Mouse (Mus musculus): ENCODE measurements around the gene Pbx1. TPM values are rescaled to one million over a fixed set of nuclear protein-coding genes. Genes with fewer than 3 reads are reported as not detected.

Pbx1 gene
- polyA plus RNA-seq, 1 experiment from 2014 or later = 34.4 TPM

GRCm38 (mm10) chr1:168138669-168139068, 293.4 kb downstream of the Pbx1 start:
- Histone ChIP-seq H3K36me3 (no peaks in the 10 kb centered on the region), H3K27ac (replicated peaks) (peak overlapping the region; percentile 33; the same call in 1 of the 2 replicates), H3K4me2 (no peak overlapping the region), H3K27me3 (no peaks in the 10 kb centered on the region), H3K9me3 (no peaks in the 10 kb centered on the region), H3K4me3 (no peak overlapping the region), H3K4me1 (replicated peaks) (peaks cover 15% of the 10 kb centered on the region), H3K9ac (no peak overlapping the region)
- WGBS = 53% methylated on average over 4 of the region's 4 CpGs
- ATAC-seq (ENCODE audit: low read depth) = peak; percentile 58; the same call in 1 of the 2 replicates

- whole genome bisulfite sequencing = 92% methylated on average over 5 of the region's 5 CpGs
- no peak for ATAC-seq (ENCODE audit: low read depth)
- Histone ChIP-seq H3K4me2 (no peak overlapping the region), H3K27ac (replicated peaks) (no peak overlapping the region), H3K9ac (no peak overlapping the region), H3K4me3 (no peak overlapping the region), H3K27me3 (no peaks in the 10 kb centered on the region), H3K9me3 (no peaks in the 10 kb centered on the region), H3K4me1 (replicated peaks) (peaks cover 15% of the 10 kb centered on the region), H3K36me3 (no peaks in the 10 kb centered on the region)
These were observed 294.2 kb downstream of the Pbx1 start for GRCm38 (mm10) chr1:168137890-168138289.

- WGBS = 57% methylated on average over 7 of the region's 7 CpGs
- H3K27me3 ChIP-seq = no peaks in the 10 kb centered on the region
- H3K27ac ChIP-seq (replicated peaks) = no peak overlapping the region
- no peak overlapping the region for H3K4me3 ChIP-seq
- H3K4me1 ChIP-seq (replicated peaks) = peaks cover 21% of the 10 kb centered on the region
- no peak for ATAC-seq (ENCODE audit: low read depth)
- no peak overlapping the region for H3K4me2 ChIP-seq
- H3K9ac ChIP-seq = no peak overlapping the region
- H3K9me3 ChIP-seq = no peaks in the 10 kb centered on the region
- H3K36me3 ChIP-seq = no peaks in the 10 kb centered on the region
These were observed 296.5 kb downstream of the Pbx1 start for GRCm38 (mm10) chr1:168135545-168135944.

GRCm38 (mm10) chr1:168133696-168134095, 298.4 kb downstream of the Pbx1 start:
- Histone ChIP-seq H3K27ac (replicated peaks) (no peak overlapping the region), H3K27me3 (no peaks in the 10 kb centered on the region), H3K4me3 (no peak overlapping the region), H3K36me3 (no peaks in the 10 kb centered on the region), H3K9ac (no peak overlapping the region), H3K4me1 (replicated peaks) (peaks cover 12% of the 10 kb centered on the region), H3K9me3 (no peaks in the 10 kb centered on the region), H3K4me2 (no peak overlapping the region)
- ATAC-seq (ENCODE audit: low read depth) = no peak

- peak; percentile 67 for ATAC-seq (ENCODE audit: low read depth)
- 19% methylated on average over 4 of the region's 4 CpGs for WGBS
These were observed 304.1 kb downstream of the Pbx1 start for GRCm38 (mm10) chr1:168128004-168128403.

GRCm38 (mm10) chr1:168124643-168125490, 307.2 kb downstream of the Pbx1 start:
- H3K4me1 ChIP-seq (replicated peaks) = peaks cover 17% of the 10 kb centered on the region
- WGBS = 51% methylated on average over 5 of the region's 5 CpGs
- H3K36me3 ChIP-seq = no peaks in the 10 kb centered on the region
- H3K27me3 ChIP-seq = no peaks in the 10 kb centered on the region
- no peak overlapping the region for H3K4me2 ChIP-seq
- H3K9me3 ChIP-seq = no peaks in the 10 kb centered on the region
- 0 out of 2 replicates have a peak overlapping the region, but pooled peaks have one; percentile 23 for H3K27ac ChIP-seq (replicated peaks)
- H3K9ac ChIP-seq = no peak overlapping the region
- no peak overlapping the region for H3K4me3 ChIP-seq
- ATAC-seq (ENCODE audit: low read depth) = no peak; the same call in 1 of the 2 replicates

More at GRCm38 (mm10) chr1:168128004-168128403, 304.1 kb downstream of the Pbx1 start:
- Histone ChIP-seq H3K9me3 (no peaks in the 10 kb centered on the region), H3K27me3 (no peaks in the 10 kb centered on the region), H3K4me3 (no peak overlapping the region), H3K27ac (replicated peaks) (peak overlapping the region; percentile 62), H3K9ac (no peak overlapping the region), H3K36me3 (no peaks in the 10 kb centered on the region), H3K4me1 (replicated peaks) (peaks cover 23% of the 10 kb centered on the region), H3K4me2 (no peak overlapping the region)

- Histone ChIP-seq H3K4me3 (no peak overlapping the region), H3K4me1 (replicated peaks) (no peaks in the 10 kb centered on the region), H3K9ac (no peak overlapping the region), H3K27ac (replicated peaks) (no peak overlapping the region), H3K4me2 (no peak overlapping the region), H3K9me3 (no peaks in the 10 kb centered on the region), H3K36me3 (no peaks in the 10 kb centered on the region), H3K27me3 (no peaks in the 10 kb centered on the region)
- 86% methylated on average over 5 of the region's 5 CpGs for WGBS
- no peak for ATAC-seq (ENCODE audit: low read depth)
These were observed 314.0 kb downstream of the Pbx1 start for GRCm38 (mm10) chr1:168118077-168118476.

GRCm38 (mm10) chr1:168117367-168117766, 314.7 kb downstream of the Pbx1 start:
- Histone ChIP-seq H3K9me3 (no peaks in the 10 kb centered on the region), H3K27ac (replicated peaks) (no peak overlapping the region), H3K9ac (no peak overlapping the region), H3K36me3 (no peaks in the 10 kb centered on the region), H3K4me3 (no peak overlapping the region), H3K4me1 (replicated peaks) (no peaks in the 10 kb centered on the region), H3K27me3 (no peaks in the 10 kb centered on the region), H3K4me2 (no peak overlapping the region)
- WGBS = 81% methylated on average over 4 of the region's 4 CpGs
- ATAC-seq (ENCODE audit: low read depth) = no peak

GRCm38 (mm10) chr1:168109797-168110196, 322.3 kb downstream of the Pbx1 start:
- H3K9me3 ChIP-seq = no peaks in the 10 kb centered on the region
- no peak overlapping the region for H3K27ac ChIP-seq (replicated peaks)
- H3K4me3 ChIP-seq = no peak overlapping the region
- ATAC-seq (ENCODE audit: low read depth) = no peak
- H3K4me2 ChIP-seq = no peak overlapping the region
- H3K36me3 ChIP-seq = no peaks in the 10 kb centered on the region
- no peaks in the 10 kb centered on the region for H3K27me3 ChIP-seq
- 90% methylated on average over 8 of the region's 8 CpGs for WGBS
- H3K4me1 ChIP-seq (replicated peaks) = no peaks in the 10 kb centered on the region
- no peak overlapping the region for H3K9ac ChIP-seq

GRCm38 (mm10) chr1:168103821-168104220, 328.2 kb downstream of the Pbx1 start:
- WGBS = 70% methylated on average over 2 of the region's 2 CpGs
- Histone ChIP-seq H3K9me3 (no peaks in the 10 kb centered on the region), H3K4me1 (replicated peaks) (no peaks in the 10 kb centered on the region), H3K4me3 (no peak overlapping the region), H3K4me2 (no peak overlapping the region), H3K36me3 (no peaks in the 10 kb centered on the region), H3K9ac (no peak overlapping the region), H3K27ac (replicated peaks) (no peak overlapping the region), H3K27me3 (no peaks in the 10 kb centered on the region)
- ATAC-seq (ENCODE audit: low read depth) = no peak

GRCm38 (mm10) chr1:168101514-168101913, 330.6 kb downstream of the Pbx1 start:
- ATAC-seq (ENCODE audit: low read depth) = no peak
- H3K4me1 ChIP-seq (replicated peaks) = no peaks in the 10 kb centered on the region
- no peaks in the 10 kb centered on the region for H3K27me3 ChIP-seq
- WGBS = 69% methylated on average over 3 of the region's 3 CpGs
- H3K4me2 ChIP-seq = no peak overlapping the region
- H3K9ac ChIP-seq = no peak overlapping the region
- no peak overlapping the region for H3K4me3 ChIP-seq
- no peaks in the 10 kb centered on the region for H3K36me3 ChIP-seq
- no peaks in the 10 kb centered on the region for H3K9me3 ChIP-seq
- H3K27ac ChIP-seq (replicated peaks) = no peak overlapping the region

- H3K4me2 ChIP-seq = no peak overlapping the region
- no peak for ATAC-seq (ENCODE audit: low read depth)
- H3K4me1 ChIP-seq (replicated peaks) = no peaks in the 10 kb centered on the region; the same call in 1 of the 2 replicates
- no peaks in the 10 kb centered on the region for H3K9me3 ChIP-seq
- no peak overlapping the region for H3K4me3 ChIP-seq
- H3K27me3 ChIP-seq = no peaks in the 10 kb centered on the region
- no peaks in the 10 kb centered on the region for H3K36me3 ChIP-seq
- no peak overlapping the region for H3K27ac ChIP-seq (replicated peaks)
- 97% methylated on average over 2 of the region's 2 CpGs for WGBS
- H3K9ac ChIP-seq = no peak overlapping the region
These were observed 333.3 kb downstream of the Pbx1 start for GRCm38 (mm10) chr1:168098806-168099205.

- Histone ChIP-seq H3K9me3 (no peaks in the 10 kb centered on the region), H3K27me3 (no peaks in the 10 kb centered on the region), H3K27ac (replicated peaks) (no peak overlapping the region), H3K4me3 (no peak overlapping the region), H3K4me2 (no peak overlapping the region), H3K4me1 (replicated peaks) (peaks cover 10% of the 10 kb centered on the region), H3K9ac (no peak overlapping the region), H3K36me3 (no peaks in the 10 kb centered on the region)
- no peak for ATAC-seq (ENCODE audit: low read depth)
- WGBS = 25% methylated on average over 4 of the region's 4 CpGs
These were observed 337.4 kb downstream of the Pbx1 start for GRCm38 (mm10) chr1:168094671-168095070.
